Mouse (Mus musculus) liver, embryonic 13.5 days (tissue): Measurements from ENCODE around the gene Bche. TPM values are rescaled to one million over a fixed set of nuclear protein-coding genes. Genes with fewer than 3 reads are reported as not detected.

Experiments
- ATAC-seq: fragments of 200-750 bp; cut with Nextera tagmentation; 2 replicates; pipeline ENCODE4 v1.8.0; 2017; ENCODE audit warnings: low read depth, mild to moderate bottlenecking, moderate number of reproducible peaks, moderate library complexity
- DNase-seq: peaks from one replicate; pipeline ENCODE4 v3.0.0; 2022
- H3K27ac ChIP-seq: fragments of 300-500 bp; sonication (generic); 2 replicates; pipeline ENCODE4 v1.5.1; 2015; ENCODE audit warnings: moderate library complexity, mild to moderate bottlenecking, inconsistent platforms
- H3K27me3 ChIP-seq: fragments of 300-500 bp; sonication (generic); 2 replicates; pipeline ENCODE4 v1.6.1; 2015; ENCODE audit warnings: mild to moderate bottlenecking, inconsistent platforms
- H3K36me3 ChIP-seq: fragments of 300-500 bp; sonication (generic); 2 replicates; pipeline ENCODE4 v1.6.1; 2015; ENCODE audit warnings: mild to moderate bottlenecking, inconsistent platforms
- H3K4me1 ChIP-seq: fragments of 300-500 bp; sonication (generic); replicated peaks from 2 replicates; pipeline ENCODE4 v1.6.1; 2015; ENCODE audit warnings: inconsistent platforms
- H3K4me2 ChIP-seq: fragments of 300-500 bp; sonication (generic); 2 replicates; pipeline ENCODE4 v1.6.1; 2015; ENCODE audit warnings: inconsistent platforms, mild to moderate bottlenecking, moderate library complexity
- H3K4me3 ChIP-seq: fragments of 300-500 bp; sonication (generic); replicated peaks from 2 replicates; pipeline ENCODE4 v1.5.1; 2015; ENCODE audit warnings: mild to moderate bottlenecking, inconsistent platforms
- H3K9ac ChIP-seq: fragments of 300-500 bp; sonication (generic); 2 replicates; pipeline ENCODE4 v1.6.1; 2015; ENCODE audit warnings: mild to moderate bottlenecking, inconsistent platforms
- H3K9me3 ChIP-seq: fragments of 300-500 bp; sonication (generic); replicated peaks from 2 replicates; pipeline ENCODE4 v1.6.1; 2016; ENCODE audit warnings: inconsistent platforms
- WGBS: fragments of 180-500 bp; shearing (Covaris S2); methylation state at CpG from one replicate; pipeline ENCODE4 v1.1.7; 2015; ENCODE audit not compliant: insufficient replicate concordance; 5-methylcytosine and 5-hydroxymethylcytosine counted together
- polyA plus RNA-seq: library from polyadenylated mRNA; unstranded; fragments of >200 nt; fragmentation: Nextera tagmentation; extraction: Ambion mirVana; gene quantifications from 2 replicates; pipeline ENCODE4 v1.2.1, GENCODE M21; 2015

Gene Bche
- 7.0 and 9.0 TPM in 2 replicates for polyA plus RNA-seq

DNA sequence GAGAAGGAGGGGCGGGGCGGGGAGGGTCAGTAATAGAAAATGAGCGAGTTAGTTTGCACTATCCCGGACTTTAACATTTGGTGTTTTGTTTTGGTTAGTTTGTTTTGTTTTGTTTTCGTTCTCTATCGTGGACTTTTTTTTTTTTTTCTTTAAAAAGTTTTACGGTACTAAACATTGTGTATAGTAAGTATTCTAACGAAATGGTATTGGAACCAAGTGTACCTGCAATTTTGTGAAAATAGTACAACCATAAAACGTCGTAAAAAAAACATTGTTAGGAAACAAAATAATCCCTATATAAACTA is at the start of gene Bche:
Gene Bche, minus strand, starts transcription at position 6 of the 305 bp plus-strand sequence.
- DNase-seq (no peak), ATAC-seq (no peak)
- no peaks in the 10 kb centered on the region for H3K36me3 ChIP-seq
- H3K4me2 ChIP-seq: peak within 1 kb of the TSS; percentile 29; the same call in 1 of the 2 replicates
- 22% methylated on average over 10 of the region's 10 CpGs for WGBS
- H3K4me3 ChIP-seq: peak within 1 kb of the TSS; percentile 45
- H3K9ac ChIP-seq: peak within 1 kb of the TSS; percentile 29
- H3K27me3 ChIP-seq: no peaks in the 10 kb centered on the region
- H3K27ac ChIP-seq: peak within 1 kb of the TSS; percentile 23
- H3K9me3 ChIP-seq: no peaks in the 10 kb centered on the region
- H3K4me1 ChIP-seq: no peaks in the 10 kb centered on the region

- Histone ChIP-seq H3K4me1 (no peaks in the 10 kb centered on the region), H3K9me3 (no peaks in the 10 kb centered on the region), H3K36me3 (no peaks in the 10 kb centered on the region), H3K27ac (no peak overlapping the region), H3K27me3 (no peaks in the 10 kb centered on the region), H3K4me2 (no peak overlapping the region), H3K9ac (no peak overlapping the region), H3K4me3 (no peak overlapping the region)
- ATAC-seq (no peak), DNase-seq (no peak)
Measured at GRCm38 (mm10) chr3:73741998-73742397, 33.8 kb upstream of the Bche start.

DNA sequence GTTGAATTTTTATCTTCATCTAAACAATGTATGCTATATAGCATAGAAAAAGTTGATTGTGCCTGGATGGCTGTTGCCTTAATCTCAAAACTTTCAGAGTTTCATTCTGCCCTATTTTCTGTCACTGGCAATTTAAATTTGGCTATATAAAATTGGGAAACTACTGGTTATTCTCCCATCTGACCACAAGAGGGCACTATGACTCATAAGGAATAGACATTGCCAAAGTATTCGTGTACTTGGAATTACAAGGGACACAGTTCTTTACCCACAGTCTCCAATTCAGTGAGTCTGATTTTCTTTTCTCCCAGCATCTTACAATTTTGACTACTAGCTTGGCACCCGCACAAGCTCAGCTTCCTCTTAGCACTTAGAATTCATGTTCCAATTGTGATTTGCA is 23.5 kb upstream of the Bche start:
- Histone ChIP-seq H3K36me3 (no peaks in the 10 kb centered on the region), H3K4me3 (no peak overlapping the region), H3K9ac (no peak overlapping the region), H3K27ac (no peak overlapping the region), H3K27me3 (no peaks in the 10 kb centered on the region), H3K4me1 (no peaks in the 10 kb centered on the region), H3K4me2 (no peak overlapping the region), H3K9me3 (no peaks in the 10 kb centered on the region)
- WGBS: 41% methylated on average over 2 of the region's 2 CpGs
- no peak for ATAC-seq
- DNase-seq: no peak

DNA sequence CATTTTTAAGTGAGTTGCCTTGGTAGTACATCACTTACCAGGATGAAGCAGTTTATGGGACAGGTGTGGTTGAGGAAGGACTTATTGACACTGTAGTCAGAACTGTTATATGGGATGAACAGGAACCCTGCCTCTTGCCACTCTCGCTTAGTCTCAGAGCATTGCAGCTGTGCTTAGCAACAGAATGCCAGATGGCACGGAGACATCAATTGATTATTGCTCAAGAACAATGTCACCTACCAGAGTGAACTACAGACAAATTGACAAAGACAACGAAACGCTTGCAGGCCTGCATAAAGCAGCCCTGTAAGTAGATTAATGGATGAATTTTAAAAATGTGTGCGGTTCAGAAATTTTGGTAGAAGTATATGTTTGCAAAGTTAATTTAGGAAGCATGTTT is 21.3 kb upstream of the Bche start:
- no peaks in the 10 kb centered on the region for H3K27me3 ChIP-seq
- no peak for DNase-seq
- no peak overlapping the region for H3K27ac ChIP-seq
- 56% methylated on average over 5 of the region's 5 CpGs for WGBS
- no peaks in the 10 kb centered on the region for H3K4me1 ChIP-seq
- no peak overlapping the region for H3K4me2 ChIP-seq
- no peaks in the 10 kb centered on the region for H3K9me3 ChIP-seq
- no peaks in the 10 kb centered on the region for H3K36me3 ChIP-seq
- H3K9ac ChIP-seq: no peak overlapping the region
- H3K4me3 ChIP-seq: no peak overlapping the region
- no peak for ATAC-seq

- no peaks in the 10 kb centered on the region for H3K9me3 ChIP-seq
- H3K36me3 ChIP-seq: no peaks in the 10 kb centered on the region
- H3K4me2 ChIP-seq: no peak overlapping the region
- DNase-seq (no peak), ATAC-seq (no peak)
- no peaks in the 10 kb centered on the region for H3K4me1 ChIP-seq
- no peaks in the 10 kb centered on the region for H3K27me3 ChIP-seq
- H3K27ac ChIP-seq: no peak overlapping the region
- no peak overlapping the region for H3K9ac ChIP-seq
- H3K4me3 ChIP-seq: no peak overlapping the region
Measured at GRCm38 (mm10) chr3:73725711-73726110, 17.5 kb upstream of the Bche start.

GRCm38 (mm10) chr3:73724869-73725268 is 16.7 kb upstream of the Bche start:
- WGBS: 64% methylated on average over 1 of the region's 1 CpGs
- Histone ChIP-seq H3K9me3 (no peaks in the 10 kb centered on the region), H3K36me3 (no peaks in the 10 kb centered on the region), H3K9ac (no peak overlapping the region), H3K4me2 (no peak overlapping the region), H3K27me3 (no peaks in the 10 kb centered on the region), H3K27ac (no peak overlapping the region), H3K4me1 (no peaks in the 10 kb centered on the region), H3K4me3 (no peak overlapping the region)
- no peak for ATAC-seq
- no peak for DNase-seq

DNA sequence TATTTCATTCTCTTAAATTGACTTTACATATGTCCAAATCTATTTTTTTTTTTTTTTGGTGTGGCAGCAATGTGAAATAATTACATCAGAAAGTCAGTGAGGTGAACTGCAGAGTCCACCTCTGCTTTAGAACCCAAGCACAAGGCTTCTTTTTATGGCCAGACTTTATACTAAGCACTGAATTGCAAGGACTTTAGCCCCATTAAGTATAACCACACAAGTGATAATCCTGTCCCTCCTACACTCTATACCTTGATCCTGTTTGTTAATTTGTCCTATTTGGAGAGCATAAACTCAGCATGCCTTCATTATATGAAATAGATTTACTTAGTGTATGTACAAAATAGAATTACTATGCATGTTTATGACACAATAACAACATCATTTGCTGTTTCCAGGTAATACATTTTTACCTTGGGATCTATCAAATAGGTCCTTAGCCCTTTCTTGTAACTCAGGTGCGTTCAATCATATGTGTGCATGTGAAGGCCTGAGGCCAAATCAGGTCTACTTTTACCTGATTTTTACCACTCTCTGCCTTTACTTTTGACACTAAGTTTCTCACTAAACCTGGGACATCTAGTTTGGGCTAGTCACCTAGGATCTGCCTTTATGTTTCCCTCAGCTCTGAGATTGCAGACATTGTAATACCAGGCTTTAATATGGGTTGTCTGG is 9.5 kb upstream of the Bche start:
- Histone ChIP-seq H3K27me3 (no peaks in the 10 kb centered on the region), H3K4me2 (no peak overlapping the region), H3K36me3 (no peaks in the 10 kb centered on the region), H3K4me1 (no peaks in the 10 kb centered on the region), H3K4me3 (no peak overlapping the region), H3K9me3 (no peaks in the 10 kb centered on the region), H3K27ac (no peak overlapping the region), H3K9ac (no peak overlapping the region)
- ATAC-seq (no peak), DNase-seq (no peak)
- WGBS: 72% methylated on average over 1 of the region's 1 CpGs

DNA sequence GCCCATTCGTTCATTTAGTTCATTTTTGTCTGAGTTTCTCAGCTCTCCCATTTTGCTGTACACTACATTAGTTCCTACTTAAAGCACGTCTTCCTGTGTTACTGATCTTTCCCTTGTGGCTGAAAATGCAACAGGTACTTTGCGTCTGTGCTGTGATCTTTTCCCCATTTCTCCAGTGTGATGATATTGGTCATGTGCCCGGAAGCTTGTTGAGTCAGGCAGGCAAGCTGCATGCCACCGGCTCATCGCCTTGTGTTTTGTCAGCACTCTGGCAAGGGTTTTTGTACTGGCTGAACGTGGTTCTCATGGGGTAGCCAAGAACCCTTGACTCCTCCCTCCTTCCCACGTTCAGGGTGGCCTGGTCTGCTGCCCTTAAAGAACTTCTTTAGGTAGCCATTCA is 1.7 kb upstream of the Bche start:
- no peaks in the 10 kb centered on the region for H3K36me3 ChIP-seq
- no peak overlapping the region for H3K4me3 ChIP-seq
- no peak overlapping the region for H3K4me2 ChIP-seq
- 61% methylated on average over 8 of the region's 8 CpGs for WGBS
- no peak overlapping the region for H3K27ac ChIP-seq
- H3K9me3 ChIP-seq: no peaks in the 10 kb centered on the region
- ATAC-seq (no peak), DNase-seq (no peak)
- H3K9ac ChIP-seq: no peak overlapping the region
- H3K4me1 ChIP-seq: no peaks in the 10 kb centered on the region
- no peaks in the 10 kb centered on the region for H3K27me3 ChIP-seq

DNA sequence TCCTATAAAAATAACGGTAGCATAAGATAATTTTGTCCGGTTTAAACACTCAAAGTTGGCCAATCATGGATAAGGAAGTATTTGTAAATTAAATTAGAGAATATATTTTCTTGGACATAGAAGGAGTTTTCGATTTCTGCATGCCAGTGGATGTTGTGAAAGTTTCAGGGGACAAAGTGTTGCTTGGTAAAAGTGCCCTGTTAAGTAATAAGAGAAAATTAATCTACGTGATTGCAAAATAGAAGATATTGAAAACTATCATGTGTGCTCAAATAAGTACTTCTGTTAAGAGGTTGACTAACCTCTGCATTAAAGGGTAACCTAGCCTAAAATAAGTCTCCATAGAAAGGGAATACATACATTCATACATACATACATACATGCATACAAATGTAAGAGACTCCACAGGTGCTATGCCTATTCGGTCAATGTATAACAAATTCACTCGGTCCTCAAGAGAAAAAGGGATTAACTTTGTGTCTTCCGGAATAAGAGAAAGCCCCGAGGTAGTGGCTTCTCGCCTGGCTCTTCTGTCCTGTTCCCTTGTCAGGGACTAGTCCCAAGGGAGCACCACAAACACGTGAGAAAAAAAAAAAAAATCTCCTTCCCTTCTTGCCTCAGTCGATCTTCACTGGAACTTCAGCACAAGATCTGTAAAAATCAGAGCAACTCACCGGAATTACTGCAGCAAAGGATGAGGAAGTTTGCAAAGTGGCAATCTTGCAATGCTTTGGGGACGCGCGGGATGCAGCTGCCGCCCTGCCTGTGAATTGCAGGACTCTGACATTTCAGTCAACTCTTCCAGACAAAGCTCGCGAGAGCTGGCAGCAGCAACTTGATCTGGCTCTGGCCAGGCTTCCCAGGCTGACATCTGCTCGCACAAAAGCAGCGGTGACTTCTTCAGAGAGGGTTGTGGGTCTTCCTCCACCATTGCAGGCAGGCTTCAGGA is 480 bp downstream of the Bche start:
- peak overlapping the region; percentile 29 for H3K9ac ChIP-seq
- no peaks in the 10 kb centered on the region for H3K9me3 ChIP-seq
- H3K4me2 ChIP-seq: peak overlapping the region; percentile 29; the same call in 1 of the 2 replicates
- no peaks in the 10 kb centered on the region for H3K27me3 ChIP-seq
- H3K36me3 ChIP-seq: no peaks in the 10 kb centered on the region
- 17% methylated on average over 20 of the region's 20 CpGs for WGBS
- peak overlapping the region; percentile 45 for H3K4me3 ChIP-seq
- H3K4me1 ChIP-seq: no peaks in the 10 kb centered on the region
- peak; percentile 64 for ATAC-seq
- H3K27ac ChIP-seq: peak overlapping the region; percentile 23
- peak; percentile 6 for DNase-seq

- DNase-seq (no peak), ATAC-seq (no peak)
- Histone ChIP-seq H3K4me3 (no peak overlapping the region), H3K4me2 (peak overlapping the region; percentile 16; the same call in 1 of the 2 replicates), H3K27ac (no peak overlapping the region), H3K4me1 (no peaks in the 10 kb centered on the region), H3K9ac (no peak overlapping the region), H3K36me3 (no peaks in the 10 kb centered on the region), H3K27me3 (no peaks in the 10 kb centered on the region), H3K9me3 (no peaks in the 10 kb centered on the region)
- 32% methylated on average over 1 of the region's 1 CpGs for WGBS
Measured at GRCm38 (mm10) chr3:73706544-73706943, 1.7 kb downstream of the Bche start.

DNA sequence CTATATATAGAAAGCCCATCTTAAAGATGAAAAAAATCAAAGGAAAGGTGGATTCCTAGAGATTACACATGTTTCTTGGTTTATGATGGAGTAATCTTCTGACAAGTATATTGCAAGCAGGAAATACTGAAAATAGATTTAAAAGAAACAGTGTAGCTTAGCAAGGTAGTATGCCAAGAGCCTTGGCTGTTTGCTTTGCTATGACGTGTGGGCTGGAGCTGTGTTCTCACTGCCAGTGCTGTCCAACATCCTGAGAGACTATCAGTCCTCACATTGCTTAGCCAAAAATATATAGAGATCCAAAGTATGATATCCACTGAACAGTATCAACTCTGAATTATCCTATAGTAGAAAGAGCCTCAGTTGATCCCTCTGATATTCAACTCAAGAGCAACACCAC is 9.3 kb downstream of the Bche start:
- DNase-seq: no peak
- Histone ChIP-seq H3K4me2 (no peak overlapping the region), H3K27ac (no peak overlapping the region), H3K4me1 (no peaks in the 10 kb centered on the region), H3K4me3 (no peak overlapping the region), H3K27me3 (no peaks in the 10 kb centered on the region), H3K9ac (no peak overlapping the region), H3K36me3 (no peaks in the 10 kb centered on the region), H3K9me3 (no peaks in the 10 kb centered on the region)
- WGBS: 50% methylated on average over 1 of the region's 1 CpGs
- ATAC-seq: no peak

DNA sequence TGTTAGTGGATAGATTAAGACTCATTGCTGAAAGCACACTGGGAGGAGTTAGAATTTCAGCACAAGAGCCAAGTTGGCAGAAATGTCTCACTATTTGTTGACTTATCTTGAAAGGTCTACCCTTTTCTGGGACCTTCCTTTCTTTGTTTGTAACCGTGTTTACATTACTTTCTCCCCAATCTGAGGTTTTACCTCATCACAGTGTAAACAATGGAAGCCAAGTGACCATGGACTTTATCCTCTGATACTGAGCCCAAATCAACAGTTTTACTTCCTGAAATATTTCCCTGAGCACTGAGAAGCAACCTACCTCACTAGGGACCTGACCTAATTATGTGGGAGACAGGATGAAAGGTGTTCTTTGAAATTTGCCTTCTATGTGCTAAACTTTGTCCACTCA is 34.9 kb downstream of the Bche start:
- H3K4me2 ChIP-seq: no peak overlapping the region
- ATAC-seq (peak; percentile 73), DNase-seq (no peak)
- H3K36me3 ChIP-seq: no peaks in the 10 kb centered on the region
- H3K4me1 ChIP-seq: no peaks in the 10 kb centered on the region
- no peak overlapping the region for H3K9ac ChIP-seq
- 36% methylated on average over 1 of the region's 1 CpGs for WGBS
- H3K27ac ChIP-seq: no peak overlapping the region
- H3K27me3 ChIP-seq: no peaks in the 10 kb centered on the region
- no peaks in the 10 kb centered on the region for H3K9me3 ChIP-seq
- no peak overlapping the region for H3K4me3 ChIP-seq
